Mouse (Mus musculus) left cerebral cortex, adult 18-20 months (tissue): Measurements from ENCODE around the gene Numbl. TPM values are rescaled to one million over a fixed set of nuclear protein-coding genes. Genes with fewer than 3 reads are reported as not detected.
"Not testable (repeated sequence)": the region's sequence is repeated elsewhere in the genome, so short reads cannot be mapped to it uniquely, and the experiment has no call there.

ENCODE experiments used
- DNase-seq, 2 experiments: peaks; one replicate each; pipeline ENCODE4 v3.0.0; 2021 to 2022; ENCODE audit warnings: low spot score in 2 of 2, mixed read lengths in 1 of 2
- long read RNA-seq, 2 experiments: library from polyadenylated mRNA; stranded (forward); transcript quantifications; one replicate each; pipeline ENCODE4 v2.0.0; 2021
- total RNA-seq, 2 experiments: library from RNA; stranded (reverse); gene quantifications; 2 replicates each; pipeline ENCODE4 v1.2.3; 2021

Numbl gene
- total RNA-seq, result 100 to 1,000 TPM; 108 to 128 TPM
- long read RNA-seq, experiment 1, full-length matches to known transcripts, result 41 of 83 reads
- long read RNA-seq, experiment 1, partial matches to known transcripts, result 34 of 83 reads
- long read RNA-seq, experiment 1, other reads (novel, unspliced or antisense), result 8 of 83 reads
- long read RNA-seq, experiment 2, full-length matches to known transcripts, result 35 of 57 reads
- long read RNA-seq, experiment 2, partial matches to known transcripts, result 17 of 57 reads
- long read RNA-seq, experiment 2, other reads (novel, unspliced or antisense), result 5 of 57 reads

DNA sequence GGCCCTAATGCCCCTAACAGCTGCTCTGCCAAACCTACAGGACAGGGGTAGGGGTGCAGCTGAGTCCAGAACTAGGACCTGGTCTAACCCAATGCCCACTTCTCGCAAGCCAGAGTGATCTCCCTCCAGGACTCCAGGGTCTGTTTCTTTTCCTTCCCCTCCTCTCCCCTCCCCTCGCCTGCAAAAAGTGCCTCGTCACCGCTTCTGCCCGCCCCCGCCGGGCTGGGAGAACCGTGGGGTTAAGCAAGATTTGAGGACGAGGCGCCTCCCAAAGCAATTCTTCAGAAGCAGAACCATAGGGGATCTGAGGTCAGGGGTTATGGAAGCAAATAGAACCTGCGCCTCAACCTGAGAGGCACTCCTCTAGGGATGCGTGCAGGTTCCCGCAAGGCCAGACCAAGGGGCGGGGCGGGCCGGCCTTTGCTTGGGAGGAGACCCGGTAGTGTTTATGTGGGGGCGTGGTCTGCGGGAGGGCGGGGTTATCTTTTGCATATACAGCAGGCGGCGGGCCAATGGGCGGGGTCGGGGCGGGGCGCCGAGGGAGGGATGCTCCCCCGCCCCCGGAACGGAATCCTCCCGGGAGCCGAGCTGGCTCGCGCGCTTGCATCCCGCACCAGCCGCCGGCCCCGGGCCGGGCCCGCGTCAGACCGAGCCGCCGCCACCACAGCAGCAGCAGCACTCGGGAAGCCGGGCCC lies at the start of gene Numbl:
TSS of gene Numbl (plus strand) at position 229 of the 695 bp plus-strand sequence.
- DNase-seq, result peak; percentile 88 to 92

- DNase-seq, result no peak
Measured at GRCm38 (mm10) chr7:27212626-27213025, 45.6 kb upstream of the Numbl start.

DNA sequence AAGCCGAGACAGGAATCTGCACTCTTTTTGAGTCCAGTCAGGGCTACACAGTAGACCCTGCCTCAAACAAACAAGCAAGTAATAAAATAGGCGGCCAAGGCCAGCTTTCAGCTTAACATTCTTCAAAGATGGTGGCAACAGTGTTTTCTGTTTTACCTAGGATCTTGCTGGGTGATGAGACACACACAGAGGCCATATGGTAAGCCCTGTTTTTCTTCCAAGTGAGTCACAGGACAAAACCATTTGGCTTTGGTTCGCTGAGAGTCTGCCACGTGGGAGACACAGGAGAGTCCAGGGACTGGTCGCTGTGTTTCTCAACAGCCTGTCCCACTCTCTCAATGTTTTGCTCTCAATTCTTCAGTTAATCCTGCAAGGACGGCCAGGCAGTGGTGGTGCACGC lies 39.6 kb upstream of the Numbl start:
- no peak for DNase-seq

DNA sequence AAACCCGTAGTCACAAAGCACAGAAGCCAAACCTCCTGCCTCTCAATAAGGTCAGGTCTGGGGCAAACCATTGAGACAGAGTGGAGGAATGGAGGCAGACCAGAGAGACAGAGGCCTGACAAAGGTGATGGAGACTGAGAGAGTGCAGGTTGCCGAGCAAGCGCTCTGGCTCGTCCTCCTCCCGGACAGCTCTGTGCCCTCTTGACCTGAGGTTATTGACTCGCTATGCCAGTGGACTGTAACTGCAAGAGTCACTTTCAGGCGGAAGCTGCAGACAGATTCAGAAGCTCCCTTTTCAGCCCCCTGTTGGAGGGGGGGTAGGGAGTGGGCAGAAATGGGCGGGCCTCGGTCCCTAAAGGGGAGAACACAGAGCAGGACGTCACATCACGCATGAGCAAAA lies 38.3 kb upstream of the Numbl start:
- DNase-seq, result no peak

DNA sequence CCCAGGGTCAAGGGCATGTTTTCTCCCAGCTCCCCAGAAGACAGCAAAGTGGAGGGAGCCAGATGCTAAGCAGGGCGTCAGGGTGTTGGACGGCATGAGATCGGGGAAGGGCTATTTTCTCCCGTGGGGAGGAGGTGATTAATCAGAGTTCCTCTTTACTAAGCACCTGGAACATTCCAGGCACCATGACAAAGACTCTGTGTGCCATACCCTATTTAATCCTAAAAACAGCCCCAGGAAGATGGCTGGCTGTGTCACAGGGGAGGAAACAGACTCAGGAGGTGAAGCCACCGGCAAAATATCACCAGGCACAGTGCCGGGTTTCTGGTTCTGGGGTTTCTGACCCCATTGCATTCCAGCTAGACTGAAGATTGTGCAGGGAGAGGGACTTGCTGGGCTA lies 36.3 kb upstream of the Numbl start:
- no peak for DNase-seq

- no peak for DNase-seq
Measured at GRCm38 (mm10) chr7:27222538-27222937, 35.7 kb upstream of the Numbl start.

DNA sequence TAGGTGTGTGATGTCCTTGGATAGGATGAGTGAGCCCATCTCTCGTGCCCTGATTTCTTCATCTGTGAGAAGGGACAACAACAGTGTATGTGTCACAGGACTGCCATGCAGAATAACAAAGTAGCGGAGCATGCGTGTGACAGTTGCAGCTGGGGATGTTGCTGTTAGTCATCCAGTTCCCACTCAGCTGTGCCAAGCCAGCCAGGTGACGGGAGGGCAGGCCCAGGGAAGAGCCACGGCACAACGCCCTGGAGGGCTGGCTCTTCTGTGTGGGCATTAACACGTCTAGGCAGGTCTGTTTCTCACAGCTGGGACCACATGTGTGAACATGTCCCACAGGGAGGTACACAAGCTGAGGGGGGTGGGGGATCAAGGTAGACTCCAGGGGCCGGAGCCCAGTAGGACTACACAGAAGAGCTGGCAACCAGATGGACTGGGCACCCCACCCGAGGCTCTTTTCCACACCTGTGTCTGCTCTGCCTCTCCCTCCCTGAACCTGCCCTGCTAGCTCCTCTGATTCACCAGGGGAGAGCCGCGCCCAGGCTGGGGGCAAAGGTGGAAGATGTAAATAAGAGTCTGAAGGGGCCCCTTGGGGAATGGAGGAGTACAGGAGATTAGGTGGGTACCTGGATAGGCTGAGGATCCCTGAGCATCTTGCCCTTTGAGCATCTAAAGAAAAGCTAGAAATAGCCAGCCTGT lies 33.2 kb upstream of the Numbl start:
- peak; percentile 54 for DNase-seq

GRCm38 (mm10) chr7:27227276-27227675 lies 31.0 kb upstream of the Numbl start:
- DNase-seq, result no peak

GRCm38 (mm10) chr7:27227676-27228075 lies 30.6 kb upstream of the Numbl start:
- DNase-seq, result no peak

- DNase-seq, result peak; percentile 84 to 91
Measured at GRCm38 (mm10) chr7:27228281-27228821, 29.9 kb upstream of the Numbl start, which contains the start of gene Itpkc. TSS of gene Itpkc (minus strand) at chr7:27228661.

- no peak for DNase-seq
Measured at GRCm38 (mm10) chr7:27228865-27229264, 29.4 kb upstream of the Numbl start.

- DNase-seq, result no peak
Measured at GRCm38 (mm10) chr7:27230781-27231180, 27.5 kb upstream of the Numbl start.

DNA sequence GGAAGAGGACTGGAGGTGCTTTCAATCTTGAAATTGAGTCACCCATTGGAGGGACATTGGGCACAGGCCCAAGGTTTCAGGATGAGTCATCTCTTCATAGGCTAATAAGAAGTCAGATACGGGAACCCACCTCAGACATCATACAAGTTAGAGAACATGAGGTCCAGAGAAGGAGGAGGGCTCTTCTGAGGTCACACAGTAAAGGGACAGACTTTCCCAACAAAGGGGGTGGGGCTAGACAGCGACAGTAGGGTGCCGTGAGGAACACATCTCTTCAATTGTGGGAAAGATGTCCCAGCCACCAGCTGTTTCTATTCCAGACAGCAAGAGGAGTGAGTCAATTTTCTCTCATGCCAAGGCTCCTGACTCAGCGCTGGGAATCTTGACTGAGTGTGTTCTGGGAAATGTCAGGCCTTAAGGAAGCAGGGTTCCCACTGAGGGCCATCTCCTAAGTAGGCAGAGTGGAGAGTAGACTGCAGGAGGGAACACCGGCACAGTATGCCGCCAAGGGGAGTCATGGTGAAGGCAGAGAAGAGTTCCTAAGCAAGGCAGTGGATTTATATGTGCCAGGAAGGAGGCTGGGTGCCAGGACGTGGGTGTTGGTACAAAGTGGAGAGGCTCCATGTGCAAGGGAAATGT lies 26.4 kb upstream of the Numbl start:
- peak; percentile 84 to 87 for DNase-seq

DNA sequence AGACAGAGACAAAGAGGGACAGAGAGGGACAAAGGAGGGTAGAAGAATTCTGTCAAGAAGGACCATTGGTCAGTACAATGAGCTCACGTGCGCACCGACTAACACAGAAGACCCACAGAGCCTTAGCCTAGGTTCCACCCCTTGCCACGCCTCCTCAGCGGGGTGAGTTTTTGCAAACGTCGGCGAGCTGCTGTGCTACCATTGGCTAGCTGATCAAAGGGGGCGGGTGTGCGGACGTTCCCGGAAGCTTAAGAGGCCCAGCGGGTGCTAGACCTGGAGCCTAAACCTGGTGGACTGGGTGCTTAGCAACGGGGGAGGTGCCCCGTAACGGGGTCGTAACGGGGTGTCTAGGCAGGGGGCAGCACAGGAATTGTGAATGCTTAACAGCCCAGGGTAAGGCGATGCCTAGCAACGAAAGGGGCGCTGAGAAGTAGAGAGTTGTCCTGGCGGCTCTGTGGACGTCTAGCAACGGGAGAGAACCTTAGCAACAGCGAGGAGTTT lies 25.4 kb upstream of the Numbl start, which contains the start of gene Coq8b:
TSS of gene Coq8b (plus strand) at position 243 of the 501 bp plus-strand sequence.
- DNase-seq, result peak; percentile 86 to 91

DNA sequence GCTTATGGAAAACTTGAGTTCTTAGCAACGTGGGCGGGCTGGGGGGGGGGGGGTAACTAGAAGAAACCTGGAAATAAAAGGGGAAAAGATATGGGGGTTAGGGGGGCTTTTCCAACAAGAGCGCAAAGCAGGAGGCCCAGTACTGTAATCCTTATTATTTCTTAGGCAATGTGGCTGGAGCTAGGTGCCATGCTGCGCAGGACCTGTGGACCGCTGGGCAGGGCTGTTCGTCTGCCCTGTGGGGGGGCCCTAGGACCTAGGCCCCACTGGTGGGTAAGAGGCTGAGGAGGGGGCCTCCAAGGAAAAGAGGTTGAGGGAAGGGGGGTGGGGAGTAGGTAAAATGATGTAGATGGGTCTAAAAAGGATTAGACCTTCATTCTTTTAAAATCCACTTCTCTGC lies 24.9 kb upstream of the Numbl start:
- no peak for DNase-seq

DNA sequence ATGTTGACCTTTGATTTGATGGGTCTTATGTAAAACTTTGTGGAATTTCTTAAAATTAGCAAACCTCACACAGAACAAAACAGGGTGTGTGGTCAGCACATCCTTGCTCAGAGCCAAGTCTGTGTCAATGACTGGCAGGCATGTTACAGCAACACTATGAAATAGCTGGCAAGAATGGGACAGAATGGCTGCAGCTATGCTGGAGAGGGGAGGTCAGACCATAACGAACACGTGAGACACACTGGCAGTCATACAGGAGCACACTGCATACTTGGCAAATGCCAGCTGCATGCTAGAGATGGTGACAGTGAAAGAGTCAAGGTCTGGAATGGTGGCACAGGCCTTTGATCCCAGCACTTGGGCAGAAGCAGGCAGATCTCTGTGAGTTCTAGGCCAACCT lies 22.5 kb upstream of the Numbl start:
- no peak for DNase-seq

DNA sequence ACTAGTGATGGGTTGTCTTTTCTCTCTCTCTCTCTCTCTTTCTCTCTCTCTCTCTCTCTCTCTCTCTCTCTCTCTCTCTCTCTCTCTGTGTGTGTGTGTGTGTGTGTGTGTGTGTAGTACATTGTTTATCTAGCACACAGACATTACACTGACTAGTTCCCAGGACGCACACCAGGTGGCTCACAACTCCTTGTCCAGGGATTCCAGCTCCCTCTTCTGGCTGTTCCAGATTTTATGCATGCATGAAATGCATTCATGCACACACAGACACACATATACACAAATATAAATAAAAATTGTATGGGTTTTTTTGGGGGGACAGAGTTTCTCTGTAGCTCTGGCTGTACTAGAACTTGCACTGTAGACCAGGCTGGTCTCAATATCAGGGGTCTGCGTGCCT lies 20.7 kb upstream of the Numbl start:
- DNase-seq, result no peak

DNA sequence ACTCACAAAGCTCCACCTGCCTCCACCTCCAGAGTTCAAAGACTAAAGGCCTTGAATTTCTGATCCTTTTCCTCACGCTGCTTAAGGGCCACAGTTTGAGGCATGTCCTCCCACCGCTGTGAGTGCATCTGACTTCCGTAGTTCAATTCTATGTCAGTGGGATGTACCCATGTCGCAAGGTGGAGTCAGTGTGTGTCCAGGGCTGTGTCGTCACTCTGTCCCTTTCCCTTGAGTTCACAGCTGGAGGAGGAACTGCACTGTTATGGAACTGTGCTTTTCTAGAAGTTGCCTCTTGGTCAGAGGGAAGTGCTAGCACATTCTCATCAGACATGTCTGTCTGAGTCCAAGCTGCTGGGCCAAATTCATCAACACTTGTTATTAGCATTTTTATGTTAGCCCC lies 19.7 kb upstream of the Numbl start:
- DNase-seq, result no peak

DNA sequence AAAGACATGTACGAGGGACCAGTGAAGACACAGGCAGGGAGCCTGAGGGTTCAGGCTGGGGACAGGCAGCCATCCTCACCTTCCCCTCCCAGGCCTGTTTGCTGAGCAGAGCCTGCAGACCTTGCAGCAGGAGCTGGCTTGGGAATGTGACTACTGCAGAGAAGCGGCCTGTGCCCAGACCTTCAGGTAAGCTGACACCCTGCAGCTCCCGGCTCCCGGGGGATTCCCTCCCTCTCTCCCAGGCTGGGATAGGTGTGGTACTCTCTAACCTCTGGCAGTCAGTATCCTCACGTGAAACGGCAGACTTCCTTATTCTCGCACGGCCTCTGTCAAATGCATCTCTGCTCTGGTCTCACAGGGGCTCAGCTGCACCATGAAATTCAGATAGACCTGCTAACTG lies 15.0 kb upstream of the Numbl start:
- no peak for DNase-seq

- not testable (repeated sequence) for DNase-seq
Measured at GRCm38 (mm10) chr7:27244088-27244487, 14.1 kb upstream of the Numbl start.

- DNase-seq, result no peak
Measured at GRCm38 (mm10) chr7:27249146-27249545, 9.1 kb upstream of the Numbl start.
